Mouse (Mus musculus): ENCODE measurements at regions not wholly inside any gene's neighbourhood (a gene's known extent, or its start where the extent isn't known, plus 50 kb on each side); places are given as distances from the start of the nearest gene placed in this dataset.

DNA sequence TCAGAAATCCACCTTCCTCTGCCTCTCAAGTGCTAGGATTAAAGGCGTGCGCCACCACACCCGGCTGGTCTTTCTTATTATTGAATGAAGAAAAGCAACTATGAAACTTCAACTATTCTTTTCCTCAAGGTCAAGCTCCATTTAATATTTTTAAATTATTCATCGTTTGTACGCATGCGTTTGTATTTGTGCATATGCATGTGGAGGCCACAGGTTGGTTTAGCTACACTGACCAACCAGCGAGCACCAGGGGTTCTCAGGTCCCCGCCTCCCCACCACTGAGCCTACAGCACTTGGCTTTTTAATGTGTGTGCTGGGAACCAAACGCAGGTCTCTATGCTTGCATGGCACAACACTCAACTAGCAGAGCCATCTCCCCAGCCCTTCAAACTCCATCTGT, 51.0 kb upstream of the Tmem252 start:
- no peak for DNase-seq

DNA sequence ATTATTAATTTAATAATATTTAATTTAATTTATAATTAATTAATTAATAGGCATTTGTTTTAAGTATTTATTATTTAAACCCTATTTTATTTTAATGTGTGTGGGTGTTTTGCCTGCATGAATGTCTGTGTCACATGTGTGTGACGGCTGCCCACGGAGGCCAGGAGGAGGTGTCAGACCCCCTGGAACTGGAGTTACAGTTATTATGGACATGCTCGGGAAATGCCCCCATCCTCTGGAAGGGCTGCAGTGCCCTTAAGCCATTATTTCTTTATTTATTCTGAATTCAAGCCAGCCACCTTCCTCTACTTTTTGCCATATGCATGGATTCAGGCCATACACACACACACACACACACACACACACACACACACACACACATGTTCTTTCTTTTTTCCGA, 51.5 kb upstream of the Tmem252 start:
- no peak for DNase-seq

DNA sequence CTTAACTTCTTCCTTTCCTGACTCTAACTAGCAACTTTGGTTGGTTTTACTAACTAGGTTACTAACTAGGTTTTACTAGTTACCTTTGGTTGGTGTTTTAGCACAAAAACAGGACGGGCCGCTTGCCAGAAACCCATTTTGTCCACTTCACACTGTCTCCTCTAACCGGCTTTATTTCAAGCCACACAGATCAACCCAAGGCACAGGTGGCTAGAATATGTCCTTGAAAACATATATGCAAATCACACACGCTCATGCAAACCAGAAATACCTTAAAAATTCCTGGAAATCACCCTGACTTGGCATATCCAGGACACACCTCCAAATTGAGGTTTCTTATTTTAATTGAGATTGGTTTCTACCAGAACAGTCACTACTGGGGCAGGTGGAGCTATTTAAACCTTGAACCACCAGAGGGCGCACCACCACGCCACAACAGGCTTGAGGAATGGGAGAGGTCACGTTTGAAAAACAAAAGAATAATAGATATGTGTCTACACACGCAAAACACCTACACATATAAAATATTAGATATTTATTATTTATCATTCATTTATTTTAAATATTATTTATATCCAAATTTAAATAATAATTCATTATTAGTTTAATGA, 52.1 kb upstream of the Tmem252 start:
- peak; percentile 34 to 68 for DNase-seq

DNA sequence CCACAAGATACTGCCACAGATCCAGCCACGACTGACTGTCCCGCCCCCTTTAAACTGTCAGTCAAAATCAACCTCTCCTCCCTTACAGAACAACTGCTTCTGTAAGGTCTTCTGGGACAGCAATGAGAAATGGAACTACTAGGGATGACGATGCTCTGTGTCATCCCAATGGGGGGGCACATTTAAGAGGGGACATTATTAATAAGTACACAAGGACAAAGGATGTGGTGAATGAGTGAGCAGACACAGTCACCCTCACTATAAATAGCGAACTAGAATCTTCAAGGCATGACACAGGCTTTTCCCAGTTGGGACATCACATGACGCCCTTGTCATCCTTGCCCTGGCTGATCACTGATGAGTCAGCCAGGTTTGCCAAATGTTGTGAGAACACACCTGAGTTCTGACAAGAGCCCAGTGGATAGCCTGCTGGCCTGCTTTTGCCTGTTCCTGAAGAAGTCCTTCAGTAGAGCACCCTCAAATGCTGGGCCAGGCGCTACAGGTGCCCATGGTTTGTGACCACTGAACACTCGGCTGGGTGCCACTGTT, 58.0 kb upstream of the Tmem252 start:
- DNase-seq: no peak

DNA sequence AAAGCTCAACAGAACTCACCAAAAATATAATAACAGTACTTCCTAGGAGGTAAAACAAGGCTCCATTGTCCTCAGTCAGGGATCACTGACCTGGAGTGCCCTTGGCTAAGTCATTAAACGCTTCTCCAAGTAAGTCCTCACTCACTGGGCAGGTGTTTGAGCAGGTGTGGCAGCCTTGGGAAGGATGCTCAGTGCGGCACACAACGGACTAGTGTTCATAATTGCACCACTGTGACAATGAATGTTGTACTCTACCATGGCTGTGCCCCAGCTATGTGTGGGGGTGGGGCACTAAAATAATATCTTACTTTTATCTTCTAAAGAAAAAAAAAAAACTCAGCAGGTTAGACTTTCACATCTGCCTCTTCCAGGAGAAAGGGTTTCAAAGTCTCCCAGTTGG, 52.2 kb upstream of the Pip5k1b start:
- no peak for DNase-seq

DNA sequence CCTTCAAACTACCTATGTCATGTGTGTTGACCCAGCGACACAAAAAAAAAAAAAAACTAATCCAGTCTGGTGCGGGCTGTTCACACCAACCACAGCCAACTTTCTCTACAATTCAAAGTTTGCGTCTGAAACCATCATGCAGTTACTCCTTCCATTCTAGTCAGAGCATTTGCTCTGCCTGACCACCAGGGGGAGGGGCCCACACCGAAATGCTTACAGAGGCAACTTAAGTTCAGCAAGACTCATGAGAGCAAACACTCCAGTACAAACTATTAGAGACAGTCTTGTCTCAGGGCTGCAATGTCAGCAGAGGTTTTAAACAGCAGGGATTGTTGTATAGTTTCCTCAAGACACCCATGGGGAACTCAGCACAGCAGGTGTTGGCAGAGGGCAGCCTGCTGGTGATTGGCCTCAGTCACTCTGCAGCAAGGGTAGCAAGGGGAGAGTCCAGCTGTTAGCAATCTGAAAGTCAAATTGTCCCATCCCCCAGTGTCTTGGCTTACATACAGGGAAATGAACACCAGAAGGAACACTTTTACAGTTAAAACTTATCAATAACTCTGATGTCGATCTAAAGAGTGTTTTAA, 50.8 kb upstream of the Pip5k1b start:
- DNase-seq: no peak
